Mouse (Mus musculus) layer of hippocampus, adult 18-20 months (tissue): ENCODE measurements around the gene P2rx1. TPM values are rescaled to one million over a fixed set of nuclear protein-coding genes. Genes with fewer than 3 reads are reported as not detected.

Source experiments
- microRNA-seq, 2 experiments: library from miRNA; unstranded; fragments of <30 nt; microRNA quantifications; one replicate each; pipeline ENCODE4 v1.2.0; 2021
- total RNA-seq, 2 experiments: library from RNA; stranded (reverse); gene quantifications; 2 replicates each; pipeline ENCODE4 v1.2.3; 2021

Gene P2rx1
- total RNA-seq, 2 experiments from 2014 or later, result 0.25 to 0.27 TPM

Small RNA genes within 50 kb of the gene (microRNA-seq; reads per million reads assigned to microRNA genes)
- gene Gm44467, result 0 reads per million in 2 experiments

Other genes starting within 250 kb of the P2rx1 start
- gene Cyb5d2, start 203.0 kb upstream of the P2rx1 start, total RNA-seq, result 10 to 100 TPM; 16.5 to 21.5 TPM
- gene Zzef1, start 202.9 kb upstream of the P2rx1 start, total RNA-seq, result 10 to 100 TPM; 39.7 to 41.2 TPM
- 1 to 10 TPM; 5.3 to 5.5 TPM for gene Atp2a3, start 37.9 kb upstream of the P2rx1 start, total RNA-seq
- 100 to 1,000 TPM; 175 to 178 TPM for gene Camkk1, start 19.9 kb downstream of the P2rx1 start, total RNA-seq
- 10 to 100 TPM in 1 of 2 experiments, 1 to 10 TPM in 1; 9.3 to 10.4 TPM for gene Ncbp3, start 48.7 kb downstream of the P2rx1 start, total RNA-seq
- under 1 TPM; 0.10 to 0.17 TPM for gene Itgae, start 91.5 kb downstream of the P2rx1 start, total RNA-seq
- gene Haspin, start 139.2 kb downstream of the P2rx1 start, total RNA-seq, result under 1 TPM; 0.10 to 0.15 TPM
- 1 to 10 TPM; 1.4 to 2.5 TPM for gene P2rx5, start 161.3 kb downstream of the P2rx1 start, total RNA-seq
- 10 to 100 TPM; 51.6 to 52.4 TPM for gene Emc6, start 177.9 kb downstream of the P2rx1 start, total RNA-seq
- 1 to 10 TPM; 8.6 to 8.7 TPM for gene Tax1bp3, start 178.0 kb downstream of the P2rx1 start, total RNA-seq
- 10 to 100 TPM; 21.1 to 22.1 TPM for gene Ctns, start 199.9 kb downstream of the P2rx1 start, total RNA-seq
- gene Shpk, start 200.4 kb downstream of the P2rx1 start, total RNA-seq, result 1 to 10 TPM; 3.7 to 4.0 TPM
- gene Trpv1, start 235.2 kb downstream of the P2rx1 start, total RNA-seq, result under 1 TPM in 1 of 2 experiments, not detected in 1; 0.23 TPM